Mouse (Mus musculus): Measurements from ENCODE around the gene Ctsw. TPM values are rescaled to one million over a fixed set of nuclear protein-coding genes. Genes with fewer than 3 reads are reported as not detected.
A peak's percentile ranks its signal among the peaks of the same experiment; 100 is the strongest.

The Ctsw gene
- polyA plus RNA-seq, 1 experiment = 0.40 TPM

GRCm38 (mm10) chr19:5465037-5465436, 3.3 kb downstream of the Ctsw start:
- no peak for DNase-seq (ENCODE audit: extremely low spot score in 1 of 2, low spot score in 1 of 2)

GRCm38 (mm10) chr19:5463791-5464562, 4.3 kb downstream of the Ctsw start:
- DNase-seq (ENCODE audit: extremely low spot score in 1 of 2, low spot score in 1 of 2) = peak in 1 of 2 experiments; percentile 56

- no peak for DNase-seq (ENCODE audit: extremely low spot score in 1 of 2, low spot score in 1 of 2)
Measured at GRCm38 (mm10) chr19:5463212-5463611, 5.1 kb downstream of the Ctsw start.

- no peak for DNase-seq (ENCODE audit: extremely low spot score in 1 of 2, low spot score in 1 of 2)
Measured at GRCm38 (mm10) chr19:5461411-5461810, 6.9 kb downstream of the Ctsw start.

- peak; percentile 60 to 91 for DNase-seq (ENCODE audit: extremely low spot score in 1 of 2, low spot score in 1 of 2)
Measured at GRCm38 (mm10) chr19:5460465-5460911, 7.8 kb downstream of the Ctsw start, which contains the start of gene Fibp. Gene Fibp, plus strand, starts transcription at chr19:5460615.

GRCm38 (mm10) chr19:5459896-5460295, 8.4 kb downstream of the Ctsw start:
- peak in 1 of 2 experiments; percentile 49 for DNase-seq (ENCODE audit: extremely low spot score in 1 of 2, low spot score in 1 of 2)

GRCm38 (mm10) chr19:5459019-5459418, 9.3 kb downstream of the Ctsw start:
- DNase-seq (ENCODE audit: extremely low spot score in 1 of 2, low spot score in 1 of 2) = peak in 1 of 2 experiments; percentile 69

GRCm38 (mm10) chr19:5457746-5458442, 10.4 kb downstream of the Ctsw start, which contains the start of gene Ccdc85b:
Gene Ccdc85b, minus strand, starts transcription at chr19:5457894.
- DNase-seq (ENCODE audit: extremely low spot score in 1 of 2, low spot score in 1 of 2) = no peak

- DNase-seq (ENCODE audit: extremely low spot score in 1 of 2, low spot score in 1 of 2) = peak; percentile 93 to 97
Measured at GRCm38 (mm10) chr19:5456922-5457745, 11.2 kb downstream of the Ctsw start.

- no peak for DNase-seq (ENCODE audit: extremely low spot score in 1 of 2, low spot score in 1 of 2)
Measured at GRCm38 (mm10) chr19:5456241-5456921, 11.9 kb downstream of the Ctsw start.

- DNase-seq (ENCODE audit: extremely low spot score in 1 of 2, low spot score in 1 of 2) = no peak
Measured at GRCm38 (mm10) chr19:5455568-5455967, 12.7 kb downstream of the Ctsw start.

GRCm38 (mm10) chr19:5455037-5455436, 13.3 kb downstream of the Ctsw start:
- no peak for DNase-seq (ENCODE audit: extremely low spot score in 1 of 2, low spot score in 1 of 2)

GRCm38 (mm10) chr19:5451766-5452165, 16.5 kb downstream of the Ctsw start:
- no peak for DNase-seq (ENCODE audit: extremely low spot score in 1 of 2, low spot score in 1 of 2)

- no peak for DNase-seq (ENCODE audit: extremely low spot score in 1 of 2, low spot score in 1 of 2)
Measured at GRCm38 (mm10) chr19:5449673-5450072, 18.6 kb downstream of the Ctsw start.

- no peak for DNase-seq (ENCODE audit: extremely low spot score in 1 of 2, low spot score in 1 of 2)
Measured at GRCm38 (mm10) chr19:5448354-5449150, 19.8 kb downstream of the Ctsw start.

GRCm38 (mm10) chr19:5447515-5448353, 20.6 kb downstream of the Ctsw start, which contains the start of gene Fosl1:
Gene Fosl1, plus strand, starts transcription at chr19:5447547.
- DNase-seq (ENCODE audit: extremely low spot score in 1 of 2, low spot score in 1 of 2) = peak in 1 of 2 experiments; percentile 78

- DNase-seq (ENCODE audit: extremely low spot score in 1 of 2, low spot score in 1 of 2) = no peak
Measured at GRCm38 (mm10) chr19:5445747-5446146, 22.6 kb downstream of the Ctsw start.

GRCm38 (mm10) chr19:5444954-5445353, 23.4 kb downstream of the Ctsw start:
- DNase-seq (ENCODE audit: extremely low spot score in 1 of 2, low spot score in 1 of 2) = no peak
